ENCODE assay signal across 12 mouse cellular contexts in the genomic region with DNA sequence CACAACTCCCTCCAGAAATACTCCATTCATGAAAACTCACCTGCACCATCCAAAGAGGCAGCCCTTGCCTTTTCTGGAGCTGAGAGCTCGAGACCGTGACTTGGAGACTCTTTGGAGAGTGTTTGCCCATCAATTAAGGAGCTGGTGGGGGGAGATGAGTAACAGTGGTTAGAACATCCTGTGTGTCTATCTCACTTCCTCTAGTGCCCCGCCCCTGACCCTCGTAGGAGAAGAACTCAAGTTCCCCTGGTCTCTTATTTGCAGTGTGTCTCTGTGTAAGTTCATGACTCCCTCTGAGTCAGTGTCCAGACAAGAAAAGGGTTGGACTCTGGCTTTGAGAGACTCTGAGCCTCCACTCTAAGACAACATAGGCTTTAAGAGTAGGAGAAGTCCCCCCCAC. TPM values are rescaled to one million over a fixed set of nuclear protein-coding genes. Genes with fewer than 3 reads are reported as not detected.
DNase-seq lines count a peak whose midpoint lies in the region; ATAC-seq and TF ChIP-seq lines count a peak whose summit lies in the region.
"Had no signal": no experiment of that assay in that cellular context is flagged by ENCODE, and none has a peak within 500 bp of the region (broad histone marks: within the 10 kb centered on the region; RNA-seq: fewer than 3 reads in every experiment).

No protein-coding gene starts in this region.

- H3K4me1 ChIP-seq in small intestine, adult 2 months (ENCODE audit: control insufficient read depth, insufficient read depth, insufficient read length, low read length): no peaks in the 10 kb centered on the region; the same call in 1 of the 2 replicates
- H3K4me1 ChIP-seq: midbrain, embryonic 15.5 days had no signal

- no peak for TF ChIP-seq POLR2A in small intestine, adult 2 months (IDR thresholded peaks at IDR 0.05; ENCODE audit: low read depth, low read length)

- H3K4me3 ChIP-seq in small intestine, adult 2 months (ENCODE audit: low read depth, low read length): peak overlapping the region; percentile 30
- H3K4me3 ChIP-seq: erythroblast, embryonic 14.5 days; midbrain, embryonic 15.5 days had no signal

- no peaks in the 10 kb centered on the region for H3K27me3 ChIP-seq in small intestine, adult 2 months (ENCODE audit: control insufficient read depth, insufficient read depth, low read length)
- H3K27me3 ChIP-seq: midbrain, embryonic 15.5 days had no signal

- H3K36me3 ChIP-seq in small intestine, adult 2 months (ENCODE audit: control insufficient read depth, insufficient read depth, low read length): no peaks in the 10 kb centered on the region
- H3K36me3 ChIP-seq: midbrain, embryonic 15.5 days had no signal

- ATAC-seq in activated CD4-positive, CD25-positive, alpha-beta regulatory T cell, adult 4 months: peak; percentile 95
- ATAC-seq: midbrain, embryonic 15.5 days had no signal

- intact Hi-C loops in left cerebral cortex, postnatal 4 days (cut with DNase I): no loop called here

- TF ChIP-seq CTCF in small intestine, adult 2 months (IDR thresholded peaks at IDR 0.05; ENCODE audit: extremely low read depth, insufficient read length, insufficient replicate concordance, low read depth, low read length): no peak

- WGBS in small intestine, adult 2 months: 48% methylated on average over 4 of the region's 4 CpGs

- DNase-seq in spleen, postnatal 36 days (ENCODE audit: low spot score in 2 of 2): peak; percentile 40 to 51
- no peak for DNase-seq in spleen, adult 12 weeks (ENCODE audit: low spot score)
- peak; percentile 59 for DNase-seq in thymus, postnatal 4 days
- DNase-seq in c-Kit-positive CD71-positive TER-119-positive erythroid progenitor cells, embryonic 14.5 days (ENCODE audit: low spot score): no peak
- no peak for DNase-seq in left cerebral cortex, adult 8-10 months (ENCODE audit: low spot score in 2 of 2)
- no peak for DNase-seq in left cerebral cortex, postnatal 4 days
- DNase-seq: heart, adult 11 months had no signal

- H3K27ac ChIP-seq in small intestine, adult 2 months (ENCODE audit: insufficient read depth, low read depth, low read length): no peak overlapping the region
- H3K27ac ChIP-seq: kidney, postnatal 0 days; midbrain, embryonic 15.5 days had no signal

RNA-seq across cellular contexts. Expression of a gene that starts 19.1 kb away (rescaled TPM):
- 10 to 100 TPM; 52.6 to 55.5 TPM for polyA plus RNA-seq in activated CD4-positive, CD25-positive, alpha-beta regulatory T cell, adult 4 months (2017; shearing (Covaris generic))
- 1.9 and 2.1 TPM in 2 replicates for polyA plus RNA-seq in small intestine, adult 2 months (2012; rRNA removed)
- total RNA-seq in left cerebral cortex, adult 8-10 months (2022): 100 to 1,000 TPM; 111 to 132 (median 117) TPM
- 10 to 100 TPM; 37.5 to 43.1 TPM for total RNA-seq in left cerebral cortex, postnatal 4 days (2021)
- polyA plus RNA-seq: erythroblast, embryonic 14.5 days had no signal

RNA-seq across cellular contexts. Expression of a gene that starts 56.1 kb away (rescaled TPM):
- 1 to 10 TPM; 3.3 to 3.9 TPM for polyA plus RNA-seq in activated CD4-positive, CD25-positive, alpha-beta regulatory T cell, adult 4 months (2017; shearing (Covaris generic))
- 1.2 and 1.3 TPM in 2 replicates for polyA plus RNA-seq in small intestine, adult 2 months (2012; rRNA removed)
- total RNA-seq in left cerebral cortex, adult 8-10 months (2022): 10 to 100 TPM; 34.6 to 42.9 (median 38.1) TPM
- 10 to 100 TPM; 11.8 to 13.0 TPM for total RNA-seq in left cerebral cortex, postnatal 4 days (2021)

RNA-seq across cellular contexts. Expression of a gene that starts 56.4 kb away (rescaled TPM):
- polyA plus RNA-seq in activated CD4-positive, CD25-positive, alpha-beta regulatory T cell, adult 4 months (2017; shearing (Covaris generic)): 100 to 1,000 TPM; 155 to 163 TPM
- polyA plus RNA-seq in small intestine, adult 2 months (2012; rRNA removed): 15.6 and 32.8 TPM in 2 replicates
- 100 to 1,000 TPM; 164 to 185 (median 182) TPM for total RNA-seq in left cerebral cortex, adult 8-10 months (2022)
- total RNA-seq in left cerebral cortex, postnatal 4 days (2021): 100 to 1,000 TPM; 134 to 138 TPM

Comparison
In these comparisons a context has a peak if more than half of its experiments do, and no peak if none do; other contexts are left out.
1. DNase-seq: peak in spleen, postnatal 36 days (2 of 2) and thymus, postnatal 4 days (single experiment); none in spleen, adult 12 weeks (single experiment), c-Kit-positive CD71-positive TER-119-positive erythroid progenitor cells, embryonic 14.5 days (single experiment), left cerebral cortex, adult 8-10 months (0 of 2) and left cerebral cortex, postnatal 4 days (single experiment).